Mouse (Mus musculus): ENCODE measurements around the gene Fads1. TPM values are rescaled to one million over a fixed set of nuclear protein-coding genes. Genes with fewer than 3 reads are reported as not detected.
A peak's percentile ranks its signal among the peaks of the same experiment; 100 is the strongest.

Fads1 gene
- total RNA-seq, 4 experiments from 2014 or later: 19.6 to 26.2 (median 23.4) TPM

DNA sequence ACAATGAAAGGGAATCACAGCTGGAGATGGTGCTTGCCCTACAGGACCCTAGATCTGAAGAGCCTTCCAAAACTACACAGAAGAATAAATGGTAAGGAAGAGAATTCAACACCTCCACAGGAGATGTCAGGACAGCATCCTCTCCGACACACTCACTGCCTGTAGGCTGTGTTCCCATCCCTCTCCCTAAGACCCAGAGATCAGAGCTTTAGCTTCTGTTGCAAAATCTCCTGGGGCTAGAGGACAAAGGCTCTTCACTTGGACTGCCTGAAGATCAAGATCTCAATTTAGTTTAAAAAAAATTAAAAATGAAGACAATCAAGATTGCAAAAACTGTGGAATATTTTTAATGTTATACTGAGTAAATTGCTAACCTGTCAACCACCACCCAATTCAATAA is 6.2 kb upstream of the Fads1 start:
- DNase-seq (ENCODE audit: low spot score): no peak

DNA sequence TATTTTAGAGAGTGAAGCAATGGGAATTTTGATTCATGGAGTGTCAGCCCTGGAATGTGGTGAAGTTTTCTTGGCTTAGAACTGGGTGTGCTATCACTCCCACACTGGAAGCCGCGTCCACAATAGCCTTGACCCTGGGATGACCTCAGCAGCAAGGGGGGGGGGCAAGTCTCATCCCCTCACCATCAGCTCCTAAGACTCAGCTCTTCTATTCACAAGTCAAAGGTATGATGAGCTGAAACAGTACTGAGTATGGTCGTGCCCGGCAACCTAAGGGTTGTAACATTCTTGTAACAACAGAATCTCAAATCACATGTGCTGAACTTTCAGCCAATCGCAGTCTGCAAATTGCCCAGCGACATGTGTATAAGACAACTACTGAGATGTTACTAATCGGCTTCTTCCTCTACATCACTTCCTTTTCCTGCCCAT is 5.7 kb upstream of the Fads1 start:
- DNase-seq (ENCODE audit: low spot score): no peak

DNA sequence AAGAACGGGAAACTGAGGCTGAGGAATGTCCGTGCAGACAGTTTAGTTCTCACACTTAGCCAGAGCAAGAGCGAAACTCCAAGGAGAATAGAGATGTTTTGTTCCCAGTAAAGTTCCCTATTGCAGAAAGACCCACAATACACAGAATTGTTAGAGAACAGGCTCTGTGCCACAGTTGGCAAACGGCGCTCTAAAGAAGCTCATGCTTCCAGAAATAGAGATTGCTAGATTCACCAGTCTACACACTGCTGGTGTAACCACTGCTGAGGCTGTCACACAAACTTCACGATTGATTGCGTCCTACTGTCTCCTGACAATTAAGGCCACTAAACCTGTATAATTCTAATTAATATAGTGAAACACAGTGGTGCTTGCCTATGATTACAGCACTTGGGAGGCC is 1.5 kb upstream of the Fads1 start:
- no peak for DNase-seq (ENCODE audit: low spot score)

DNA sequence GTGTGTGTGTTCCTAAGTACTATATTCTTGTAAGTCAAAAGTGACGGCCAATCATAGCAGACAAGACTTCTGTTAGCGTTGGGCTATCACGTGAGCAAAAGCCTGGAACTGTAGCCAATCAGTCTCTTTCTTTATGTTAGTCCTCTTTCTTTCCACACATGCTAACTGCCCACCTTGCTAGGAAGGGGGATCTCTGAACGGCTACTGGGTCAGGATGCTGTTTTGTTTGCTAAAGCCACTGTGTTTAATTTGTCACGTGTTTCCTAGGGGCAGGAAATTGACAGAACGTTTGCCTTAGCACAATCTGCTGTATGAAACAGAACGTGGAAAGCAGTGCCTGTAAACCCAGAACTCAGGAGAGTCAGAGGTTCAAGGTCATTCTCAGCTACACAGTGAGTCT is 546 bp upstream of the Fads1 start:
- no peak for DNase-seq (ENCODE audit: low spot score)

DNA sequence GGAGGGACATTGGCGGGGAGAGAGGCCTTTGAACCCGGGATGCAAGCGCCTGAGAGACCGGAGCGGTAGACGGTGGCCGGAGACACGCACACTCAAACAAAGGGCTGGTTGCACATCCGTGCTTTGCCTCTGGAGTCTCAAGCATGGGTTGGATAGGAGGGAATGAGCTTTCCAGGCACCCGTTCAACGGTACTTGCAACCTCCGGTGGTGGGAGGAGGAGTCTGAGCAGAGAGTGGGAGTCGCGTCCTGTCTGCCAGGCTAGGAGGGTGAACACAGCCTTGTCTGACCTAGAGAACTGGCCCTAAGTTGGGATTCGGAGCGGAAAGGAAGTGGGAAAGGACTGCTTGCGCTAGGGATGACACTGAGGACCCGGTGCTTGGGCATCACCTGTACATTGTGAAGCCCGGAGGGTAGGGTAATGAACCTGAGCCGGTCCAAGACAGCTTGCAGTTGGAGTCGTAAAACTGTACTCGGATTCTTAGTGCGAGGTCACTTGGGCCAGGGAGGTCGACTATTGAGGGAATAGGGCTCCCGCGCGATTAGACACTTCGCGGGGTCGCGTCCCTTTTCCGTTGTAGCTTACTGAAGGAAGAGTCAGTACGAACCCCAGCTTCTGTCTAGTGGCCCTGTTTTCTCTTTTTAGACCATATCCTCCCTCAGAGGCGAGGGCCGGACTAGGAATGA is 753 bp downstream of the Fads1 start:
- peak; percentile 77 for DNase-seq (ENCODE audit: low spot score)

DNA sequence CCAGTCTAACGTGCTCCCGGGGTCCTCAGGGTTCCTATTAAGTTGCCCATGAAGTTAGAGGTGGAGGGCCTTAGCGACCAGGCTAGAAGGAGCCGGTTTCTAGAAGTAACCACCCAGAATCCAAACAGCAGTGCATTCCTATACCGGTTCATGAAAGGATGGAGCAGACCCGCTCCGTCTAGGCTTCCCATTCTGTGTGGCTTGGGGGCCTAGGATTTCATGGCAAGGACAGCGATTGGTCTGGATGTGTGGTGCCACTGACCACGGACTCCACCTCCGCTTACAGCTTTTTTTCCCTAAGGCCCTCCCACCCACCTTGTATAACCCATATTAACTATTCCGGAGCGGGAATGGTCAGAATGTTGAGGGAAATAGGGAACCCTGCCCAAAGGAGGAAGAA is 1.4 kb downstream of the Fads1 start:
- DNase-seq (ENCODE audit: low spot score): no peak

DNA sequence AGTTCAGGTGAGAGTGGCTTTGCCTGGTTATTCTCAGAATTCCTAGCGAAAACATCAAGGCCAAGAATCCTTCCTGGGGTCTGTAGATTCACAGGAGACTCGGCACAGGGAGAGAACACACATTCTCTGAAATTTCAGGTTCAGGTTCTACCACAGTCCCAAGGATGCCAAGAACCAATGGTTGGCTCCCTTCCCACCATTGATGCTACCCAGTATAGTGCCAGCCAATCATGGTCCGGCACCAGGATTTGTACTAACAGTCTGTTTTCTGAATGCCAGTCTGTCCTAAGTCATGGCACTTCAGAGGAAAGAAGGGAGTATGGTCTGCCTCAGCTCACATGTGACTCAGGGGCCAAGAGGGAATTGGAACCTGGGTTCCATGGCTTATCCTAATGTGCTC is 3.2 kb downstream of the Fads1 start:
- no peak for DNase-seq (ENCODE audit: low spot score)

DNA sequence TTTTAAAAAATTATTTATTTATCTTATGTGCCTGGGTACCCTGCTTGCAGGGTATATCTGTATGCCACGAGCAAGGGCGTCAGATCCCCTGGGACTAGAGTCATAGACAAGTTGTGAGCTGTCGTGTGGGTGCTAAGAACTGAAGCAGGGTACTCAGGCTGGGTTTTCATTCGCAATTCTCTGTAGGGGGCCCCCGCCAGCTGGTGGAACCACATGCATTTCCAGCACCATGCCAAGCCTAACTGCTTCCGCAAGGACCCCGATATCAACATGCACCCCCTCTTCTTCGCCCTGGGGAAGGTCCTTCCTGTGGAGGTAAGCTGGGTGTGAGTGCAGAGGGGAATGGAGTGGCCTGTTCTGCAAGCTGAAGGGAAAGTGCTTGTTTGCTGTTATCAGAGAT is 3.9 kb downstream of the Fads1 start:
- no peak for DNase-seq (ENCODE audit: low spot score)

DNA sequence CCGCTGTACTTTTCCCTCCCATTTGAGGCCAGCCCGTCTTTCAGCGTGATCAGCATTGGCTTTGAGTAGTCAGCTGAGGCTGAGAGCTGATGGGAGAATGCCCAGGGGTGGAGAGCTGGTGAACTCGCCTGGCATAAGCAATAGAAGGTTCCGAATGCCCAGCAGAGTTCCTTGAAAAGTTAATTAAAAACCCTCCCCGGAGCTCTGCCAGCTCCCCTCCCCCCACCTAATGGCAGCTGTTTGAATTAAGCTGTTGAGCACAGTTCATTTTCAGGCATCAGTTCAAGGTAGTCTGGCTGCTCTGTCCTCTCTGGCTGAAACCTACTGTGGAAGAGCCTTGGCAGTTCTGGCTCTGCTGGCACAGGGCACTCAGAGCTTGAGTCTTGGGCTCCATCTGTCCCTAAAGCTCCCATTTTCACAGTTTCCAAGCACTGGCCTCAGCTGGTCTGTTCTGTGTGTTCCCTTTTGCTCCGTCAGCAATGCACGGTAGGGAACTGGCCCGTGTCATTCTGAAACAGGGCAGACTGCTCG is 5.7 kb downstream of the Fads1 start:
- no peak for DNase-seq (ENCODE audit: low spot score)

DNA sequence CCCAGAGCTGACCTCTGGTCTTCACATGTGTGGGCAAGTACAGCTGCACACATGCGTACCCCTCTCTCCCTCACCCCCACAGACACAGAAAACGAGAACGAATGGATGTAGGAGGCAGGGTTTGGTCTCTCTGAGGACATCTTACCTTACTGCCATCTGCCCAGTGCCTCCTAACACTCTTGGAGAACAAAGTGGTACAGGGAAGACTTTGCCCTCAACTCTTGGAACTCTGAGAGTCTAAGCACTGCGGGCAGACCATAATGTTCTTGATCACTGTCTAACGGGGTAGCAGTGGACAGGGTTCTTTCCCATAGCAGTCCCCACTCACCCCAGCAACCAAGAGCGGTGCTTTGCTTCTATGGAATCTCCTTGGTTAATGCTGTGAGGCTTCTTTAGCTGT is 6.3 kb downstream of the Fads1 start:
- no peak for DNase-seq (ENCODE audit: low spot score)

DNA sequence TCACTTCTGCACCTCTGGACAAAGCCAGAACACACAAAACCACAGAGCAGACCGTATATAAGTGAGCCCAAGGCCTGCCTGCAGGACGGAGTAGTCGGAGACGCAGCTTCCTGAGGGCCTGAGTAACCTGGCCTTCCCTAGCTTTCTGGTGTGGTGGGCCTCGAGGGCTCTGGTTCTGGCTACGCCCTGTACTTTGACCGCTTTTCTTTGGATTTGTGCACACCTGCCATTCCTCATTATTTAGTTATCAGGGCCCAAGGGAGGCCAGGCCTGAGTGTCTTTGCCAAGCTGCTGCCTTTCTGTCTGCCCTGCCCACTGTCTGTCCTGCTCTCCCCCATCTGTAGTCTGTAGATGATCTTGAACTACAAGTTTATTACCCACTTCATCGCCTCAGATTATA is 7.3 kb downstream of the Fads1 start:
- no peak for DNase-seq (ENCODE audit: low spot score)

DNA sequence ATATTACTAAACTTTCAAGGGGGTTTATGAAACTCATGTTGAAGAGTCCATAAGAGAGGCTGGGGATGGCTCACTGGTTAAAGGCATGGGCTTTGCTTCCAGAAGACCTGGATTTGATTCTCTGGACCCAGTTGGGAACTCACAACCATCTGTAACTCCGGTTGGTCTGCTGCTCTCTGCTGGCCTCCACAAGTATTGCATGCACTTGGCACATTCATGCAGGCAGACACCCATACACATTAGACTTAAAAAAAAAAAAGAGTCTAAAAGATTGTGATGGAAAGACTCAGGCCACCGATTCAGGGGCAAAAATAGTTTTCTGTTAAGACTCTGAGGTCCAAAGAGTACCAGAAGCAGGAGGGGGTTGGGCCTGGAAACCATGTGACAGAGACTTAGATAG is 8.1 kb downstream of the Fads1 start:
- peak; percentile 62 for DNase-seq (ENCODE audit: low spot score)

DNA sequence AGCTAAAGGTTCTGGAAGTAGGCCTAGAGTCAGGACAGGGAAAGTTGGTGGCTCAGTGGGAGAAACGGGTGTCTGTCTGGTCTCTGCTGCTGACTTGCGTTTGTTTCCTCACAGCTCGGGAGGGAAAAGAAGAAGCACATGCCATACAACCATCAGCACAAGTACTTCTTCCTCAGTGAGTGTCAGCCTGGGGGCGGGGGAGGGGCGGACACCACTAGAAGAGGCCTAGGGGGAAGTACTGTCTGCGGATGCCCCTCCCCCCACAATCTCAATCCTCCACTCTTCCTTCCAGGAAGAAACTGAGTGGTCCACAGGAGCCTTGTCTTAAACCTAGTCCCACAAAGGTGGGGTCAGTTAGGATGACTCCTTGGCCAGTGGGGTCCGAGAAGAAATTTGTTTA is 8.6 kb downstream of the Fads1 start:
- DNase-seq (ENCODE audit: low spot score): no peak

DNA sequence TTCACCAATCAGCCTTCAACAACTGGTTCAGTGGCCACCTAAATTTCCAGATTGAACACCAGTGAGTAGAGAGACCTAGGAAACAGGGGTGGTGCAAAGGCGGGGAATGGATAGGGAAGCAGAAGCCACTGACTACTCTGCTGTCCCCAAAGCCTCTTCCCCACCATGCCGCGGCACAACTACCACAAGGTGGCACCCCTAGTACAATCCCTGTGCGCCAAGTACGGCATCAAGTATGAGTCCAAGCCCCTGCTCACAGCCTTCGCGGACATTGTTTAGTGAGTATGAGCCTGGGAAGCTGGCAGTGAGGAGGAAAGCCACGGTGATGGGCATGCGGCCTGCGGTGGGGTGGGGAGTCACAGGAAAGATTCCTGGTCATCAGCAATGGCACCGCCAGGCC is 11.6 kb downstream of the Fads1 start:
- no peak for DNase-seq (ENCODE audit: low spot score)

DNA sequence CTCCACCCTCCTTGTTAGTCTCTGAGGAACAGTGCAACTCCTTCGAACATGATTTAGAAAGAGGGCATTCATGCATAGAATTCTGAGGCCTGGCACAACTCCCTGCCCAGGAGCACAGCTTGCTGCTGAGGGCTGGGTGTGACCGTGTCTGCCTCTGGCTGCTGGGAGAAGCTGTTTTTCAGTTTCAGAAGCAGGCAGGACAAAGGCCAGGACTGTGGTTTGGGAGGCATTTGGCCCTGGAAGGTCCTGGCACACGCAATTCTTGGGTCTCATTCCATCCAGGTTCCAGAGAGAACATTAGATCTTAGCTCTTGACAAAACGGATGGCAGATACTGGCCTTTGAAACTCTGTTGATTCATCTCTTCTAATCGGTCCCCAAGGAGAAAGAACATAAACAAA is 12.6 kb downstream of the Fads1 start:
- no peak for DNase-seq (ENCODE audit: low spot score)

DNA sequence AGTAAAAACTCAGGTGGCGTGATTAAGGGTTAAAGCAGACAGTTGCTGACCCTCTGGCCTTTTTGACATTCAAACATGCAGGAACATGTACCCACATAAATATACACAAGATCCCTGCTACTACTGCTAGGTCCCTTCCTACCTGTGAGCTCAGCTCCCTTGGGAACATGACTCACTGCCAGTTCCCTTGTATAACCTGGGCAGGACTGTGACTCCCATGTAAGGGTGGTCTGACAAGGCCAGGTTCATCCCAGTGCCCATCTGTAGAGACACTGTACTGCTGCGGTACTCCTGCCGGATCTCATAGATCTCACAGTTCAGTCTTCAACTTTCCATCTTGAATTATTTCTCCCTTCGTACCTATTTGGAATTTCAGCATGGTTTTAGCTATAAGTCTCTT is 14.4 kb downstream of the Fads1 start:
- no peak for DNase-seq (ENCODE audit: low spot score)

DNA sequence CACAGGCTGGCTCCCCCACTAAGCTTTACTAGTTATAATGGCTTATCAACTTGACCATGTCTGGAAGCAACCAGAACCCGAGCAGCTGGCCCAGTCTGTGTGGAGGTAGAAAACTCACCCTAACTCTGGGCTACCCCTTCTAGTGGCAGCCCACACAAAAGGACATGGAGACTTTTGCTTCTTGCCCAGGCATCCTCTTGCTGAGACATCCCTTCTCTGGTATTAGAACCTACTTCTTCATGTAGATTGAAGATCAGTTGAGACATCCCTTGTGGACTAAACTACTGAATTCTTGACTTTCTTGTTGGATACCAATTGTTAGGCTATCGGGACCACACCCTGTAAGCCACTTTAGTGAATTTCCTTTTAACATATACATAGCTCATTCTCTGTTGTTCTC is 15.6 kb downstream of the Fads1 start:
- no peak for DNase-seq (ENCODE audit: low spot score)

DNA sequence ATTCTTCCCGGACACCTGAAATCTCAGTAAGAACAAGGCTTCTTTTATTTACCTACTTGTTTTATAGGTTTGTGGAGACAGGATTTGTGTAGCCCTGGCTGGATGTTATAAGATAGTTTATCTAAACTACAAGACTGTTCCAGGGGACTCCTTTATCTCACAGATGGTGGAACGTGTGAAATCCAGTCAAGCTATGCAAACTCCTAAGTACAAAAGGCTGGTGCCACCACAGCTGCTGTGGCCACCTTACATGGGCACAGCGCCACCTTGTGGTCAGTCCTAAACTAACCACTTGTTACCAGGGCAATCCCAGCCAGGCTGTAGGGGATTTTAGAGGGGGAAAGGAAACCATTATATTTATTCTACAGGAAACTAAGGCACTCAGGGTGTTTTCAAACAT is 16.0 kb downstream of the Fads1 start:
- DNase-seq (ENCODE audit: low spot score): peak; percentile 75

DNA sequence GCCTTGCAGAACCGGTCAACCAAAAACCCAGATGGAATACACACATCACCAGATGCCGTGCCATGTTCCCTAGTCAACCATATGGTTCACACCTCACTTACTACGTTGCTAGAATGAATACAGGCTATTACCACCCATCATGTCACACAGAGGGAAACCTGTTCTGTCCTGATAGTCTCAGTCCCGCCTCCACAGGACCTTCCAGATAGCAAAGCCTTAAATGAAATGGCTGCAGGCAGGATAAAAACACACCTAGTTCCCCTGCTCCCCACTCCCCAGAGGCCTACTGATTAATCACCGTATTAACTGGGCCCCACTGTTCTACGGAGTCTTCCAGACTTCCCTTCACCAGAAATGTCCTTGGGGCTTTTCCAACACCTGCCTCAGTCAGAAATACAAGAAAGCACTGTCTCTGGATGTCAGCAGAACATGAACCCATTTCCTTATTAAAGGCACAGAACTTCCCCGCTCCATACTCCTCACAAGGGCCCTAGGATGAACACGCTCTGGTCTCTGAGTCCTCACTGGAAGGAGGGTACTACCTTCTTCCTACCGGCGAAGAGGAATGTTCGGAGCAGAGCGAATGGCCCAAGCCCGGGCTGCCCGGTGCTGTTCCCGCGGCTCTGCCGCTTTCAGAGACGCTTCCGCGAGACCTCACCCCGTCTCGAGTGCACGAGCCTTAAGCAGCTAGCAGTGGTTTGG is 20.6 kb downstream of the Fads1 start:
- DNase-seq (ENCODE audit: low spot score): no peak

DNA sequence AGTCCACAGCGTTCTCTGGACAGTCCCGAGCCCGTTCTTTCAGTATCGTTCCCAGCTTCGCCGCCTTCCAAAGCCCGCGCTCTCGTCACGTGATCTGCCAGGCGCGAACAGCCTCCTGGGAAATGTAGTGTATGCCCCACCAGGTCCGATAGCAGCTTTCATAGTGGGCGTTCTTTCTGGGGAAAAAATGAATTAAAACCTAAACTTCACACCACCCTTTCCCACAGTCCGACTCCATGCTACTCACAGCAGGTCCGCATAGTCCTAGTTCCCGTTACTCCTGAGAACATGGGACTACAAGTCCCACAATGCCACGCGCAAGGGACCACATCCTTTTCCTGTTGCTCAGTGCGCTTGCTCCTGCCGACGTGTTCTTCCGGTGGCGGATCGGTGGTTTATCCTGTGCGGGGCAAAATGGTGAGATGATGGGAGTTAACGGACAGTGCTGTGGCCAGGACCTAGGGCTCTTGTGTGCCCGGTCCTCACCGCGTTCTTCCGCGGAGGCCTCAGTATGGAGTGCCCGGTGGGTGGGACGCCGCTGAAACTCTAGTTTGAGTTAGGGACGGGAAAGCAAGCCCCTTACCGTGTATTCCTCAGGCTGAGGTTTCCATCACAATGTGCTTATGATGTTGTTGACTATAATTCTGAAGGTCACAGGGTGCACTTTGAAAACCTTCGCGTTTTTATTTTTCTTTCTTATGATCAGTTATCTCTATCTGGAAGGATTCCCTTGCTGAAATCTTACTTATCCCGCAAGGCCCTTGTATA is 21.3 kb downstream of the Fads1 start, which contains the start of the genes Tmem258 and Fen1:
TSS of gene Tmem258 (plus strand) at position 167 of the 768 bp plus-strand sequence.
TSS of gene Fen1 (minus strand) at position 322 of the 768 bp plus-strand sequence.
- DNase-seq (ENCODE audit: low spot score): peak; percentile 92

DNA sequence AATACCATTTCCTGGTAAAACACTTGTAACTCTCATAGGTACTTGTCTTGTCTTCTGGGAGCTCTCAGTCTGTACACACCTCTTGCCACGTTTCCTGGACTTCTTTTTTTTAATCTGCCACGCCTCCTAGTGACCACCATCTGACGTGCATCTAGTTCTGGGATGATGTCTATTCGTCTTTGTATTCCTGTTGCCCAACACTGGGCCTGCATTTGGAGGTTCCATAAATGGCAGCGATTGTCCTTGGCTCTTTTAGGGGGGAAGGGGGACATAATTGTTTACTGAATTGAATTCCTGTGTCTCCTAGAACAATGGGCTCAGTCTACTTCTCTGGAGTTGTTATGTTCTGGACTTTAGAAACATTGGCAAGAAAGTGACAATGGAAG is 21.9 kb downstream of the Fads1 start:
- peak; percentile 57 for DNase-seq (ENCODE audit: low spot score)

DNA sequence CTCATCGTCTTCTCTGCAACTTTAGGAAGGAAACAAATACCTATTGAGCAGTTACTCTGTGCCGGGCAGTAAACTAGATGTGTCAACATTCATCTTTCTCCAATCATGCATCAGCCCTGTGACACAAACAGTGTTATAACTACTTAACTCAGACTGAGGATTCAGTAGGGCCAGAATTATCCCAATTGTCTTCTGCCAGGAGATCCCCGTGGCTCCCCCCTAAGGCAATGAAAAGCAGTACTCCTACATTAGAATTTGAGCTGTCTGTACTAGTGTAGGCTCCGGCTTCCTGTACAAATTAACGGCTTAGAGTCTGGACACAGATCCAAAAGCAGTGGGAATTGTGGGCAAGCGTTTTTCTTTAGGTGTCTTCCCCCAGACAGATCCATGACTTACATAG is 22.4 kb downstream of the Fads1 start:
- no peak for DNase-seq (ENCODE audit: low spot score)
